Mouse (Mus musculus) ES-CJ7 (cell line): Measurements from ENCODE around the gene Eif4e2.
A peak's percentile ranks its signal among the peaks of the same experiment; 100 is the strongest.

Experiments used
- DNase-seq: peaks from one replicate; pipeline ENCODE4 v3.0.0; 2011; ENCODE audit warnings: low read depth, low spot score

The Eif4e2 gene

DNA sequence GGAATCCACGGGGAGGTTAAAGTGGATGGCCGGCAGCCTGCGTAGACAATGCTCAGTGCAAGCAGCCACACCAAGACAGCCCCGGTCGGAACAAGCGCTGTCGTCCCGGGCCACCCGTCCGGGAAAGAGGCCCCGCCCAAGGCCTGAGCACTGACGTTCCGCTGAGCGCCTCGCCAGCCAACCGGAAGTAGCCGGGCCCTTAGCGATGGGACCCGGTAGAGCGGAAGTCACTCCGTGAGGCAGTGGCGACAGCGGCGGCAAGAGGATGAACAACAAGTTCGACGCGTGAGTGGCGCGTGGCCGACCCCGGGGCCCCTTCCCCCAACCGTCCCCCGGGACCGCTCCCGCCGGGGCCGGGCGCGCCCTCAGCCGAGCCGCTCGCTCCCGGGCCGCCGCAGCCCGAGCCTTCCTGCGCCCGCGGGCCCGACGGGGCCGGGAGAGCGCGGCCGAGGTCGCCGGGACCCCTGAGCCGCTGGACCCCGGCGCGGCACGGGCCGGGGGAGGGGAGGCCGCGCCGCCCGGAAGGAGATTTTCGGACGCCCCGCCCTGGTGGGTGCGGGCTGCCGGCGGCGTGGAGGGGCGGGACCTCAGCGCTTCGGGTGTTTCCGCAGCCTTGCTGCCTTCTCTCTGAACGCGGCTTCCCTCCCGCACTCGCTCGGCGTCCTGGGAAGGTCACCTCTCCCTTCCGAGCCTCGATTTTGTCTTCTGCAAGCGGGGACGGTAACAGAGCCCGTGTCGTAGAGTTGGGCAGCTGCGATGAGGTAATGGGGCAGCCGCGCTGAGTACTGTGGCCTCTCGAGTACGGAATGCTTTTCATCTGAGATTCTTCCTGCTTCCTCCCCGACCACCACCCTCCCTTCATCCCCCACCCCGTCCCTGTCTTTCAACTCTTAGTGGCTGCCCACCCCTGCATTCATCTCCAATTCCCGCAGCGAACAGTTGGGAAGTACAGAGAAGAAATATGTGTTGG is at the start of gene Eif4e2:
Gene Eif4e2 (plus strand): TSS at position 180 of the 970 bp plus-strand sequence.
- peak; percentile 98 for DNase-seq

DNA sequence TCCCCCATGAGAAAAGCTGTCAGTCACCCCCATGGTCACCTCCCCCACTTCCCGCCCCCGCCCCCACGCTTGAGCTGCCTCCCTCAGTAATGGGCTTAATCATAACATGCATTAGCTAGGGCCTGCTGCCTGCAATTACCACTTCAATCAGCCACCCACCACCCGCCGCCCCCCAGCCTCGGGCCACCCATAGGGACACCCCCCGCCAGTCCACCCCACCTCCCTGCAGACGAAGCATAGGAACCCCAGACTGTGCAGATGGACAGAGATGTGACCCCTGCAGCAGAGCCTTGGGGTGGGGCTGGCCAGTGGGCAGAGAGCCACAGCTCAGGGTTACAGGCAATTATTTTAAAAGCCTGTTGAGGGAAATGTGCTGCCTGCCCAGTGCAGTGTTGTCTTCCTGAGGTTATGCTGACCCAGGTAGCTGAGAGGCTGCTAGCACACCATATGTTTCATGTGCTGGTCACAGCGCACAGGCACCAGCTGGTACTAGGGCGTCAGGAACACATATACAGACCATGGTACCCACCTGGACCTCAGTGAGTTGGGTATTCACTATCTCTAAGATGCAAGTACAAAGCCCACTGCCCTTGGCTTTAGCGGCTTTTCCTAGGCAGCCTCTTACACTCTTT is 49.4 kb upstream of the Eif4e2 start:
- DNase-seq = no peak

DNA sequence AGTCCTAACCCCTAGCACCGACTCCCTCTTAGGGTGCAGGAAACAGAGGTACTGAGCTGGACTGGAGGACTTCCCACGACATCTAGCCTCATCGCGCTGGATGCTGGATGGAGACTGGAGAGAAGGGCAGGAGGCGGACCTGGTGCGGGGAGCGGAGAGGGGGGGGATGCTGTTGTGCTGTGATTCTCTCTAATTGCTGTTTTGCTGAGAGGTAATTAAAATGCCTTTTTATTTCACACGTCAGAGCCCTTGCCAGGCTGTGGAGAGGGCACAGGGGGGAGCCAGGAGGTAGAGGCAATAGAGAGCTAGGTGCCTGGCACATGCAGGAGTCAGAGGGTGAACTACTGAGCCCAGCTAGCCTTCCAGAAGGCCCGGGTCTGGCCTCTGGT is 48.9 kb upstream of the Eif4e2 start:
- DNase-seq = no peak

DNA sequence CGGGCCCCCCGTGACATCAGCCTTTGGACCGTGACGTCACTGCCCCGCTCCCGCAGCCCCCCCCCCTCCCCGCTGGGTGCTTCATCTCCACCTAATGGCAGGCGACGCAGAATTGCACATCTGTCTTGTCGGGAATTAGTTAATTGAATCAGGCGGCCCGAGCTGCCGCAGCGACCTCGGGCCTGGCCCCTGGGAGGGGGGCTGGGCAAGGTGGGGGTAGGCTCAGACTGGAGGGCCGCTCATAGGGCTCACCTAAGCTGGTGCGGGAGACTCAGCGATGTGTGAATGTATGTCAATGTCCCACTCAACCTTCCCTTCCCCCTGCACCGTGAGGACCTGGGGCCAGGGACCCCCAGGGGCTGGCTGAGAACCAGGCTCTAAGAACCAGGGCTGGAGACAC is 43.3 kb upstream of the Eif4e2 start:
- no peak for DNase-seq

DNA sequence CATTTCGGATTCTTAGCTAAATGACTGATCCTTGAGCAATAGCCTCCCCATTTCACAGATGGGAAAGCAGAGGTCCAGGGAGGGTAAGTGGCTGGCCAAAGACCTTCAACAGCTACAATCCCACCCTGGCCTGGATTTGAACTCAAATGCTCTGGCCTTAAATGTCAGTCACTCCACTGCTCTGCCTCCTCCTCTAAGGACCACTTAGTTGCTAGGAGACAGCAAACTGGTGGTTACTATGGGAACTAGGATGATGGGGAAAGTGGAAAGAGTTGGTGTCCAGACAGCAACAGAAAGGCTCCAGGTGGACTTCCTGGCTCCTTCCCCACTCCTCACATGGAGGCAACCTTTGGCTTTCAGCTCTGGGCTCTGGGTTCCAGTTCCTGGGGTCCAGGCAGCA is 42.4 kb upstream of the Eif4e2 start:
- DNase-seq = no peak

DNA sequence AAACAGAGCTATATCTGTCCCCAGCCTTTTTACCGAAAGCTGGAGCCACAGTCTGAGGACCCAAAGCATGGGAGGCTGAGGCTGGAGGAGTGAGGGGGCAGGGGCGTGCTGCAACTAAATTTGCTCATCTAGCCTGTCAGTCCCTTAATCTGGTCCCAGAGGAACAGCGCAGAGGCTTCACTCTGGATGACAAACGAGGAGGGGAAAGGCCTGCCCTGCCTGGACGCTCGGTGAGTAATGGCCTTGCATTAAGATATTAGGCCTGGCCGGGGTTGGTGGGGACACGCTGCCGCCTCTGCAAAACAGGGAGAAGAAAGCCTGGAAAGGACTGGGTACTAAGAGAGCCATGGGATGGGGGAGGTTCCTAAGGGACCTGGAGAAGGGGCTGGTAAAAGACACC is 41.4 kb upstream of the Eif4e2 start:
- DNase-seq = no peak

DNA sequence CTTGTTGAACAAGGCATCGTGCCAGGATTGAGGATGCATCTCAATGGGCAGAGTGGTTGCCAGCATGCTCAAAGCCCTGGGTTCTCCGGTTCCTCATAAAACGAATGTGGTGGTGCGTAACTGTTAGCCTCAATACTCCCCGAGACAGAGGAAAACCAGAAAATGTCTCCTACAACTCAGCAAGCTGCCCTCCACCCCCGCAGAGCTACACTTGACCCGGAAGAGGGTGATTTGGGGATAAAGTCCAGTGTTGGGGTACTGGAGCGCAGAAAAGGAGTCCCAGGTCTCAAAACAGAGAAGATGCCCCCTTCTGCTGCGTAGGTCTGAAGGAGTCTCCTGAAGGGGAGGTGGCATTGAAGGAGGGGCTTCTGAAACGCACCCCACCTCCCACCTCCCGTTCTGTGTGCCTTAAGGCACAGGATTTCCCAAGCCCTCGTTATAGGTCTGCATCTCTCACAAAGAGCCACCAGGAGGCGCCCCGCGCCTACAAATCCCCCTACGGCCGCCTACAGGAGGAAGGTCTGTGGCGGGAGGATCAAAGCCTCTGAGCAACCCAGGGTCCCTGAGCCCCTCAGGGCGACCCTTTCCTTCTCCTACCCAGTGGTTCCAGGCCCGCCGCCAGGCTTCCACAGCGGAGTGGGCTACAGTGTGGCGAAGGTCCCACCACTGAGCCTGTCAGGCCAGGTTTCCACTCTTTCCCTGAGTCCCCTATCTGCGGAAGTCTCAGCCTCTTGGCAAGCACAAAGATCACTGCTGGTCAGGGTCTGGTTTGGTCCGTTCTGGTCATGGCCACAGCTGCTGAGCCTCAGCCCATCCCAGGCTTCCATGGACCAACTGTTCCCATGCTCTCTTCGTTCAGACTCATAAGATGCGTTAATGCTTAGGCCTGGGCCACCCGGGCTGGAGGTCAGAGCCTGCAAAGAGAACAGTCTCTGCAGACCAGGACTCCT is 39.4 kb upstream of the Eif4e2 start:
- peak; percentile 83 for DNase-seq

DNA sequence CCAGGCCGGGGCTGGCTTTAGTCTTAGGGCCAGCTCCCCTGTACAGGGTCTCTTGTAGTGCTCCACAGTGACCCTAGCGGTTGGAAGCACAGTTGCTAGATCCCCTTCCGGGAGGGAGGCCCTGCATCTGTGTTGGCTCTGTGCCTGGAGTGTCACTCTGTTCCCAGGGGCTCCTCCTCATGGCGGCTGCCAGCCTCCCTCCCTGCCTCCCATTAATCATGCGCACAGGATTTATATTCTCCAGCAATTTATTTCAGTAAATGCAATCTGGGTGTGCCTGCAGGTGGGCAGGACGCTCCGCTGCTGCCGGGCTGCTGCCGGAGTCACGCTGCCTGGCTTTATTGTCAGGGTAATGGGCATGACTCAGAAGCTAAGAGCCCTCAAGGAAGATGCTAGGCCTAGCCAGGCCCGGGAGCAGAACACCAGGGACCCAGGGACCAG is 37.8 kb upstream of the Eif4e2 start:
- DNase-seq = peak; percentile 88

DNA sequence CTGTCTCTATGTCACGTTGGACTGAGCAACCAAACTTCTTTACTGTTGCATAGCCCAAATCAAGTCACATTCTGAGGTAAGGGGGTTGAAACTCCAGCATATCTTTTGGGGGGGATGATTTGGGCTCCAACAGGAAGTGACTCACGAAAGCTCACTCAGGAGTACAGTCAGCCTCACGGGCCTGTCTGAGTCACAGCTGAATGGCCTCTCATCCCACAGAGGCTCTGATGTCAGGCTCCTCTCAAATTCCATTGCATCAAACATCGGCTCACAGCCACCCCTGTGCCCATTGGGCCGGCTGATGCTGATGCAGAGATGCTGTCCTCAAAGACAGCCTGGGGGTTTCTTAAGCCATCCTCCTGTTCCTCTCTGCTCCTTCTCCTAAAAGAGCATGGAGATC is 32.8 kb upstream of the Eif4e2 start:
- DNase-seq = no peak

DNA sequence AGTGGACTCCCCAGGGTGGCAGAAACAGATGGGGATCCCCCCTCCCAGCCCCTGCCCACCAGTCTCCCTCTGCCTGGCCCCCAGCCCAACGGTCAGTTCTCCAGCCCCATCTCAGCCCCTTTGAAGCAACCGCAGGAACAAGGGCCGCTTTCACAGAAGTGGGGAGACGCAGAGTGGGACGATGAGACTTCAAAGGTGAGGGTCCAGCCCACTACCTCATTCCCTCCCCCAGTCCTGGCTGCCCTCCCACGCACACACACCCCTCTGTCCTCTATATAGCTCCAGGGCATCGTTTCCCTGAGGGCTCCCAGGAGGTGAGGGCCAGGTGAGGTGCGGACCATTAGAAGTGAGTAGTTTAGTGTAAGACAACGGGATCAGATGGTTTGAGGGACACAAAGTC is 30.7 kb upstream of the Eif4e2 start, which contains the start of gene Prss56:
Gene Prss56 (plus strand): TSS at position 301 of the 400 bp plus-strand sequence.
- no peak for DNase-seq

DNA sequence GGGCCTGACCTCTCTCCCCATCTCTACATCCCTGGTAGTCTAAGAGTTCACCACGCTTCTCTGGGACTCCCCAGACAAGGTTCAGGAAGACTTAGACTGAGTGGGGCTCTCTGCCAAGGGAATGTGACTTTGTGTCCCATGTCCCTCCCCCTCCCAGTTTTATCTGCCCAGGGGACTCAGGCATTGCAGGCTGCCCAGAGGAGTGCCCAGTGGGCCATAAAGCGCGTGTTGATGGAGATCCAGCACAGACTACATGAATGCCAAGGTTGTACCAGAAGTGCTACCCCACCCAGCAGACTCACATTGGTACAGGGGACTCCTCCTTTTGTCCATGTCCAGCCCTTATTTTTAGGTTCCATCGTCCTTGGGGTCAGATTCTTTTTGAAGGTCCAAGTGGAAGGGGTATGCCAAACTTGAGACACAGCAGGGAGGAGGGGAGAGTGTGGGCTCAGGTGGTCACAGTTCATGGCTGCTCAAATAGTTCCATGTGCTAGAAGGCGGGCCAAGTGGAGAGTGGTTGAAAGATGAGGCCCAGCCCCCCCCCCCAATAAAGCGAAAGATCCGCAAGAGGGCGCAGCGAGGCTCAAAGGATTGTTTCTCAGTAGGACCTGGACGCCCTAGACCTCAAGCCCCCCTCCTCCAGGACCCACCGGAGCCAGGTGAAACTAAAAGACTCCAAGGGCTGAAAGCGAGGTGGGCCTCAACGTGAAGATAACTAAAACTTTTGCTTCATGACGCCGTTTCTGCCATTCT is 29.5 kb upstream of the Eif4e2 start:
- peak; percentile 54 for DNase-seq

DNA sequence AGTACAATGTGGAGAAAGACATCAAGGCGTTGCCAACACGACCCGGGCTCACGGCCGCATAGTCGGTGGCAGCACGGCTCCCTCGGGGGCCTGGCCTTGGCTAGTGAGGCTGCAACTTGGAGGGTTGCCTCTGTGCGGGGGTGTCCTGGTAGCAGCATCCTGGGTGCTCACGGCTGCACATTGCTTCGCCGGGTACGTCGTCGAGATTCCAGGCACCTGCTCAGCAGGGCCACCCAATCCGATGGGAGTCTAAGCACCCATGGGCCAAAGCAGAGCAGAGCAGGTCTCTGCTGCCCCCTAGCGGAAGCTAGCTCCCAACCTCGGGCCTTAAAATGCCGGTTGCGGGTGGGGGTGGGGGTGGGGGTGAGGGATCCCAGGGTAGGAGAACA is 29.0 kb upstream of the Eif4e2 start:
- DNase-seq = peak; percentile 78

DNA sequence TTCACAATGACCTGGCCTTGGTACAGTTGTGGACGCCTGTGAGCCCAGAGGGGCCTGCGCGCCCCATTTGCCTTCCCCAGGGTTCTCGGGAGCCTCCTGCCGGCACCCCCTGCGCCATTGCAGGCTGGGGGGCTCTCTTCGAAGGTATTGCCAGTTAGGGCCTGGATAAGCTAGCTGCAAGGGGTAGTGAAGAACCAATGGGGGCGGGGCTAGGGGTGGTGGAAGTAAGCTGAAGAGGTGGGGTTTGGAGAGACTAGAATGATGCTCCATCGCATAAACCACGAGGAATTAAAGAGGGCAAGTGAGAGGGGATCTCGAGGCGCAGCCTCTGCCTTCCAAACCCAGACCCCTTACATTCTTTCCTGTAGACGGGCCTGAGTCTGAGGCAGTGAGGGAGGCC is 28.2 kb upstream of the Eif4e2 start:
- DNase-seq = no peak

DNA sequence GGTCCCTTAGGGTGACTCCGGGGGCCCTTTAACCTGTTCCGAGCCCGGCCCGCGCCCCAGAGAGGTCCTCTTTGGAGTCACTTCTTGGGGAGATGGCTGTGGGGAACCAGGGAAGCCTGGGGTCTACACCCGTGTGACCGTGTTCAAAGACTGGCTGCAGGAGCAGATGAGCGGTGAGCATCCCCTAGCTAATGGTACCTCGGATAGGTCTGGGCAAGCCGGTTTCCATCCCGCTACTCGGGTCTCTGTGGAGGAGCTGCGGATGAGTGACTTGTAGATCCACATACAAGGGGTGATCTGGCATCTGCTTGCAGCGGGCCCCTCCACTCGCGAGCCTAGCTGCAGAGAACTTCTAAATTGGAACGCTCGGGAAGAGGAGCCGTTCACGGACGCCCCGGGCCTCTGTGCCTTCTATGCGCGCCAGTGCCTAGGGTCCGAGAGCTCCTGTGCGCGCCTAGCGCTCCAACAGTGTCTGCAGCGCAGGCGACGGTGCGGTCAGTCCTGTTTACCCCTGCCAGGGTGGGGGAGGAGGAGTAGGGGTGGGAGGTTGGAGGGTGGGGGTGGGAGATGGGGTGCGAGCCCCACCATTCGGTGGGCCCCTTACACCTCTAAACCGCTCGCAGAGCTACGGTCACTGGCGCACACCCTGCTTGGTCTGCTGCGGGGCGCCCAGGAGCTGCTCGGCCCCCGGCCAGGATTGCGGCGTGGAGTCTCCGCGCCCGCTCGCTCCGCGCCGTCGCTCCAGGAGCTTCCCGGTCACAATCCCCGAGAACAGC is 27.3 kb upstream of the Eif4e2 start:
- DNase-seq = no peak

DNA sequence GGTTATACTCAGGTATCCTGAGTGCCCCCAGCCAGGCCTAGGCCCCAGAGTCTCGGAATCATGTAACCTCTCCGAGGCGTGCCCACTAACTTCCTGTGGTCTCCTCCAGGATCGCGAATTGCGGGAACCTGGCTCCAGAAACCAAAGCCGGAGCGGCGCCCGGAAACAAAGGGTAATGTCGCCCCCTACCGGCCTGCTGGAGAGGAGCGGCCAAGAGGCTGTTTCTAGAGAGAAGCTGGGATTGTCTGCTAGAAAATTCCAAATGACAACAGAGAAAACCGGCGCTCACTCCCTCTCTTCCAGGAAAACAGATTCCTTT is 26.7 kb upstream of the Eif4e2 start:
- peak; percentile 82 for DNase-seq

DNA sequence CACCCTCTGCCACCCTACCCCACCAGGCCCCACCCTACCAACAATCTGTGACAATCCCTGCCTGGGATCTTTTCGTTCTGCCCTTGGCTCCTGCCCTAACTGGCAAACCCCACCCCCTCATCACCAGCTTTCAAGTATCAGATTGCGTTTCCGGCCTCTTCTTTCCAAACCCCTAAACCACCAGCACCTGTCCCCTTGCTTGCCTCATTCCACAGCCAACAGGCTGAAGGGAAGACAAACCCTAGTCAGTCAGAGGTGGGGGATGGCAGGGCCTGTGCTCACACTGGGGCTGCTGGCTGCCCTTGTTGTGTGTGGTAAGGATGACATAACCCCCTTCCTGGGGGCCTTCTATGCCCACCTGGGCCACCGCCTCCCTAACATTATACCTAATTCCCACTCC is 23.3 kb upstream of the Eif4e2 start, which contains the start of gene Chrnd:
Gene Chrnd (plus strand): TSS at position 179 of the 400 bp plus-strand sequence.
- DNase-seq = peak; percentile 55

DNA sequence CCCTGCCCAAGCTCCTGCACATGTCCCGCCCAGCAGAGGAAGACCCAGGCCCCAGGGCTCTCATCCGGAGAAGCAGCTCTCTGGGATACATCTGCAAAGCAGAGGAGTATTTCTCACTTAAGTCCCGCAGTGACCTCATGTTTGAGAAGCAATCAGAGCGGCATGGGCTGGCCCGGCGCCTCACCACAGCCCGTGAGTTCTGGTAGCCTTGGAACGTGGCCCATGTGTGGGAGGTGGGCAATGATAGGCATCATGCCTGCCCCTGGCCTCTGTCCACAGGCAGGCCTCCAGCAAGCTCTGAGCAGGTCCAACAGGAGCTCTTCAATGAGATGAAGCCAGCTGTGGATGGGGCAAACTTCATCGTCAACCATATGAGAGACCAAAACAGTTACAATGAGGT is 16.4 kb upstream of the Eif4e2 start:
- DNase-seq = no peak

DNA sequence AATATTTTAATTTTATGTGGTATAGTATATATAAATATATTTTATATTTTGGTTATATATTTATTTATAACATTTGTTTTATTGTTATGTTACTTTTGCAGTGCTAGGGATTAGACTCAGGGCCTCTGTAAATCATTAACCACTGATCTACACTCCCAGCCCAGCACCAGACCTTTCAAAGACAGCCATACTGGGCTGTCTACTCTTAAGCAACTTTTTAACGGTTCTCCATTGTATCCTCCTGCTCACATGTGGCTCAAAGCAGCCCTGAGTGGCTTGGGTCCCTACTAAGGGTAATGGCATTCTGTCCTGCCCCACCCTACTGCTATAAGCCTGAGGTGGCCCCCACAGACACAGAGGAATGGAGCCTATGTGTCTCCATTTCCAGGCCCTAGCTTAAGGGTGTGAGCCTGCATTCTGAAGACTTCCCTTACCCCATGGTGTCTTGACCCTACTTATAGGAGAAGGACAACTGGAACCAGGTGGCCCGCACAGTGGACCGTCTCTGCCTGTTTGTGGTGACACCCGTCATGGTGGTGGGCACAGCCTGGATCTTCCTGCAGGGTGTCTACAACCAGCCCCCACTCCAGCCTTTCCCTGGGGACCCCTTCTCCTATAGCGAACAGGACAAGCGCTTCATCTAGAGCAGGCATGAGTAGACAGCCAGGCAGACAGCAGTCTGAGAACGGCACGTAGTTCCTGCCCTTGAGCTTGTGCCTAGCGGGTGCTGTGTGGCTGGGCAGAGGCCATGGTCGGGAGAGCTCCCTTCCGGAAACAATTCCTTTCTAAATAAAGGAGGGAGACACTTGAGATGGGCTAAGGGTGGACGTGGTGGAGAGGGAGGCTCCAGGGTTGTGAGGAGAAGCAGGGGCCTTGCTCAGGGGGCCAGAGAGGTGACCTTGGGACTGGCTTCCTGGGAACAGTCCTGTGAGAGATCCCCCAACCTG is 15.3 kb upstream of the Eif4e2 start:
- no peak for DNase-seq

DNA sequence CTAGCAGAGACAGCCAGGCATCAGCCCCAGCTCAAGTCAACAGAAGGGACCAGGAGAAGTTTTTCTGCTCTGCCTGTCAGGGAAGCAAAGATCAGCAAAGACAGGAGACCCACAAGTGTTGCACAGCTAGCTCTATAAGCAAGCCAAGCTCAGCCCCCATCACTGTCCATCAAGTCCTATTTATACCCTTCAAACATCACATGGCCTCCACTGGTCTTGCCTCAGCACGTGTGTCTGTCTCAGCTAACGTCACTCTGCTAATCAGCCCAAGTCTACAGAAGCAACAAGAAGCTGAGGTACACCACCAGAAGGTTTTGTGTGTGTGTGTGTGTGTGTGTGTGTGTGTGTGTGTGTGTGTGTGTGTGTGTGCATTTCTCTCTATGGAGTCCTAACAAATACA is 12.9 kb upstream of the Eif4e2 start:
- no peak for DNase-seq
